Mouse (Mus musculus): Measurements from ENCODE around the gene Plk5.

GRCm38 (mm10) chr10:80324120-80325037 is 31.9 kb upstream of the Plk5 start:
- TF ChIP-seq CTCF (IDR thresholded peaks at IDR 0.05; ENCODE audit: extremely low read depth, insufficient read length, insufficient replicate concordance, low read depth, low read length) (no peak), POLR2A (IDR thresholded peaks at IDR 0.05; ENCODE audit: low read depth, low read length) (no peak)
